Mouse (Mus musculus) gastrocnemius, postnatal 10 days (tissue): ENCODE data around the gene Echs1. TPM values are rescaled to one million over a fixed set of nuclear protein-coding genes. Genes with fewer than 3 reads are reported as not detected.

Experiments used
- DNase-seq: peaks from one replicate; pipeline ENCODE4 v3.0.0; 2021; ENCODE audit warnings: mixed read lengths
- total RNA-seq, 2 experiments: library from RNA; stranded (reverse); gene quantifications; 2 replicates each; pipeline ENCODE4 v1.2.3; 2021

Gene Echs1
- total RNA-seq, 2 experiments from 2014 or later, result 83.5 to 93.1 TPM

GRCm38 (mm10) chr7:140115583-140116328 is 520 bp downstream of the Echs1 start, which contains the start of gene Paox:
Gene Paox (plus strand): TSS chr7:140115799.
- DNase-seq, result peak; percentile 38

DNA sequence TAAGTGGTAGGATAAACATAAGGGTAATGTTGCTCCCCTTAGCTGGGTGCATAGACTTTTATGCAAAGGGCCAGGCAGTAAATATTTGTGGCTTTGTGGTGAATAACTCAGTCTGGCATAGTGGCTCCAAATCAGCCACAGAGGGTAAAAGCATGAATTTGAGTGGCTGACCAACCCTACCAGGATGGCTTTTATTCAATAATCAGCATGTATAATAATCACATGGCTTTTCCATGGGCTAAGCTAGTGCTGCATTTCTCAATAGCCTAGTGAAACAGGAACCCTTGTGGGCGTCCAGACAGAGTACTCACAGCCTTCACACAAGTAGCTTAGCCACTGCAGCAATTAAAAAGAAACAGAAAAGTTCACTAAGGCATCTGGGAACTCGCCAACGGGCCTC is 4.3 kb downstream of the Echs1 start:
- DNase-seq, result no peak

DNA sequence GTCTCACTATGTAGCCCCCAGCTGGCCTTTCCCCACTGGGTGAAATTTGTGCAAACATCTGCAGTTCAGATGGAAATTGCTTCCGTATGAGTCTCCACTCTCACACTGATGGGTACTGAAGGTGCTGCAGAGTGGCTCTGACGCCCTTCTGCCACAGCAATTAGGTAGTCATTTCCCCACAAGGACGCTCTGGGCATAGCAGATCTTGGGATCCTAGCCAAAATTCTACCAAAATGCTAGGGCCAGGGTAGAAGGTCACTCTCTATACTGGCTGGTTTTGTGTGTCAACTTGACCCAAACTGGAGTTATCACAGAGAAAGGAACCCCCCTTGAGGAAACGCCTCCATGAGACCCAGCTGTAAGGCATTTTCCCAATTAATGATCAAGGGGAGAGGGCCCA is 12.3 kb downstream of the Echs1 start:
- no peak for DNase-seq

- DNase-seq, result peak; percentile 86
Measured at GRCm38 (mm10) chr7:140101993-140102860, 14.0 kb downstream of the Echs1 start, which contains the start of gene Fuom. Gene Fuom (minus strand): TSS chr7:140102441.

- DNase-seq, result no peak
Measured at GRCm38 (mm10) chr7:140101498-140101897, 14.8 kb downstream of the Echs1 start.

DNA sequence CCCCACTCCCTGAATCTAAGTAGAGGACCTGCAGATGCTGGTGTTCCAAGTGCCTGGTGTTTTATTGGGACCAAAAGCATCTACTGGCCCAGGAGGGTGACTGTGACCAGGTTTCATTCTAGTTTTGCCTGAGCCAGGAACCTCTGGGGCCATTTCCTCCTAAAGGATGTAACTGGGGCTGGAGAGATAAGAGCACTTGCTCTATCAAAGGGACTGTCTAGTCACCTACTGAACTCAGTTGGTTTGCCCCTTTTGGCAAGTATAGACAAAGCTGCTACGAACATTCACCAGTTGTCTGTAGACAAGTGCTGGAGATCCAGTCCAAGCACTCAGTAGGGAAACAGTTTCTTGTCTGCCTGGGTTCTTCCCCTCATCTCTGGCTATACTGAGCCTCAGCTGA is 17.8 kb downstream of the Echs1 start:
- no peak for DNase-seq

GRCm38 (mm10) chr7:140096055-140096454 is 20.2 kb downstream of the Echs1 start:
- no peak for DNase-seq

DNA sequence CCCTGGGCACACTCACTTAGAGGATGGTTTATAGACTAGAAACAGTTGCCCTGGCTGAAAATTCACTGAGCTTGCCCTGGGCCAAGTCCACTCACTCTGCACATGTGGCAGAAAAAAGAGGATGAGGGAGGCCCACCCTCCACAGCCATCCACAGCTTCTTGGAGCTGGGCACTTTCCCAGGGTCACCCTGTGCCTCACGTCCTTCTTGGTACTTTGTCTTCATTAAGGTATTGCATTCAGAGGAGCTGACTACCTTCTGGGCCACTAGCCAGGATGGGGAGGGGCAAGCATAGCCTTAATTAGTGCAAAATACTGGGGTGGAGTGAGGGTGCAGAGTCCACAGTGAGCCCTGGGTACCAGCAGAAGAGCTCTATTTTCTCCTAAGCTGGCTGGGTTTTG is 20.7 kb downstream of the Echs1 start:
- no peak for DNase-seq

GRCm38 (mm10) chr7:140094954-140095353 is 21.3 kb downstream of the Echs1 start:
- DNase-seq, result no peak

GRCm38 (mm10) chr7:140092924-140093528 is 23.2 kb downstream of the Echs1 start, which contains the start of gene Prap1:
Gene Prap1 (plus strand): TSS chr7:140093395.
- DNase-seq, result no peak

GRCm38 (mm10) chr7:140090601-140091000 is 25.7 kb downstream of the Echs1 start:
- no peak for DNase-seq

GRCm38 (mm10) chr7:140082242-140082678 is 34.0 kb downstream of the Echs1 start, which contains the start of gene Caly:
Gene Caly (minus strand): TSS chr7:140082548.
- peak; percentile 25 for DNase-seq

DNA sequence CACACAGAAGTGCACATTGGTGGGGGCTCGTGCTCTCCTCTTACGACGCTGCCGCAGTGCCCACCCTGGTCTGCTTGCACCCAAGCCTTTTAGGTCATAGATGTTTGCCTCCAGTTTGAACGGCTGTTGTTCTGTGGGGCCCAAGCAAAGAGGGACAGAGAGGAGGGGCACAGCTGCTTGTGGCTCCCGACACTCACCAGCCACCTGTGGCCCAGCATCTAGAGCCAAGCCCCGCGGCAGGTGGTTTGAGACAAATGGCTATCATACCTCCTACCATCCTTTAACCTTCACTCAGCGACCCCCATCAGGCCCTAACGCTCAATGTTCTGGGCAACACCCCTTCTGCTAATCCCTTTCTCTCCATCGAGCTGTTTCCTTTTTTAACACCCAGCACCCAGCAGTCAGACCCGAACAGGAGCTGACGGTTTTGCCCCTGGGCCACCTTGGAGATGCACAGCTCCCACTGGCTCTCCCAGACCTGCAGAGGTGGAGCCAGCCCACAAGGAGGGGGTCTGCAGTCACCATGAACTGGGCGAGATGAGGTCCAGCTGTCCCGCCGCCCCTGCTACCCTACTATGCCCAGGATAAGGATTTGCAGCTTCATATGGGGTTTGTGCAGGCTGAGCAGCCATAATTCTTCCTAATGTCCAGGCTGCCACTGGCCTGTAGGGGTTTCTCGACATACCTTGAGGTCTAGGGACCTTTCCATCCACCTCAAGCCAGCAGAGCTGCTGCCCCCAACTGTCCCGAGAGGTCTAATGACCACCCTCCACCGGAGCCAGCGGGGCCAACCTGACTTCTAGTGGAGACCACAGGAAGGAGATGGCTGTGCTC is 34.7 kb downstream of the Echs1 start:
- DNase-seq, result no peak

- DNase-seq, result peak; percentile 25
Measured at GRCm38 (mm10) chr7:140080503-140081156, 35.6 kb downstream of the Echs1 start.

- DNase-seq, result peak; percentile 68
Measured at GRCm38 (mm10) chr7:140078711-140079110, 37.6 kb downstream of the Echs1 start.

DNA sequence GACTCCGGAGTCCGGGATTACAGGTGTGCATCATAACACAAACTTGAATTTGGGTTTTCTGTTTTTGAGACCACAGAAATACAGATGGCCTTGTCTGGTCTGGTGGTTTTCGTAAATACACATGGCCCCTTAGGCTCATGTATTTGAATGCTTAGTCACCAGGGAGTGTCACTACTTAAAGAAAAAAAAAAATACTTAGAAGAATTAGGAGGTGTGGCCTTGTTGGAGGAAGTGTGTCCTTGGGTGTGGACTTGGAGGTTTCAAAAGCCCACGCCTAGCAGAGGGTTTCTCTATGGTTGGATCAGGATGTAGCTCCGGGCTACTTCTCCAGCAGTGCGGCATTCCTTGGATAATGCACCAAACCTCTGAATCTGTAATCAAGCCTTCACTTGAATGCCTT is 38.6 kb downstream of the Echs1 start:
- DNase-seq, result no peak

DNA sequence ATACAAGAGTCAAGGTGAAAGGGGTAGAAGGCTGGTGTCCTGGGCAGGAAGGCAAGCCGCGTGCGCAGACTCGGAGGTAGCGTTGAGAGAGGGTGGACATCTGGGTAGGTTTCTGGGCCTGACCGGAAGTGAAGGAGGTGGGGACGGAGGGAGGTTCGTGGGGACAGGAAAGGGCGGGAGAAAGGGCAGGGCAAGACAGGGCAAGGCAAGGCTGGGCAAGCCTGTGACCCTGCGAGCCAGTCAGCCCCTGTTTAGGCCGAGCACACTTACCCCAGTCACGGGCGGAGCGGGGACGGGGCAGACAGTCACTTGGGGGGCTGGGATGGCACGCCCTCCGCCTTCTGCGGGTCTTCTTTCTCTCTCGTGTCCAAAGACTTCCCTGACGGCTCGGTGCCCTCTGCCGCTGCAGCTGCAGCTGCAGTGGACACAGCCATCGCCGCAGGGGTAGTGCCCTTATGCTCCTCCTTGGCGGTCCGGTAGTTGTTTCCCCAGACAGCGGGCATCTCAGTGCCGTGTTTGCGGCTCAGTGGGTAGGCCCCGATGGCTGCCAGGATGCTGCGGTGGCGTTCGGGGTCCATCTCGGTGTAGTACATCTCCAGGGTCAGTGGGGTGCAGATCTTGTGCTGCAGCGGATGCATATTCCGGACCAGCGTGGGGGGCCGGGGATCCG is 46.1 kb downstream of the Echs1 start:
- DNase-seq, result no peak

DNA sequence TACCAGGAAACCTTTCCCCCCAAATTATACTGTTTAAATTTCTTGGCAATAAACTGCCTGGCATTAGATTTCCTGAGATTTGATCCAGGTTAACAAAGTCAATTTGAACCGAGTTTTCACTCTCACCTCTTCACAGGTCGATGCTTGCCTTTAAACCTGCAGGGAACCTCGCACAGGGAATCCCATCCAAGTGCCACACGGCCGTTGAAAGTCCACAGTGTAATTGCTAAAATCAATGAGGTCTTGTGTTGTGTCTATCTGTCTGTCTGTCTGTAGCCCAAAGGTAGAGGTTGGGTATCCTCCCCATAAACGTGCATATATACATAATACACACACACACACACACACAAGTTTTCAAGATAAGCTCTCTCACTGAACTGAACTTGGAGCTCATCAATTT is 48.9 kb downstream of the Echs1 start:
- DNase-seq, result no peak

DNA sequence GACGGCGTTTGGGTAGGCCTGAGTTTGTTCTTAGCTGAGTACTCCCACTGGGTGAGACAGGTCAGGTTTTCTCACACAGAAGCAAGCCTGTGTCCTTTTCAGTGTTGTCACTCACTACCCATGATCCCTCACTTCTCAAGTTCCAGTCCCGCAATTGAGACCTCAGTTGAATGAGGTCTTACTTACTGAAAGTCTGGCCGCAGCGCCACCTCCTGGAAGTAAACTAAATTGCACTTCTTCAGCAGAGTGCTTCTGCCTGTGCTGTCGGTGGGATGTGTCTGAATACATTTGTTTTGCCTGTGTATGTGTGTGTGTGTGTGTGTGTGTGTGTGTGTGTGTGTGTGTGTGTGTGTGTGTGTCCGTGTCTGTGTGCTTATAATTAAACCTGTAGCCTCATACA is 53.2 kb downstream of the Echs1 start:
- DNase-seq, result peak; percentile 72

GRCm38 (mm10) chr7:140062307-140062706 is 54.0 kb downstream of the Echs1 start:
- no peak for DNase-seq

- no peak for DNase-seq
Measured at GRCm38 (mm10) chr7:140061832-140062130, 54.5 kb downstream of the Echs1 start.
